Mouse (Mus musculus): Measurements from ENCODE around the gene Lin52. TPM values are rescaled to one million over a fixed set of nuclear protein-coding genes. Genes with fewer than 3 reads are reported as not detected.

Lin52 gene
- total RNA-seq, 2 experiments from 2014 or later: 9.9 to 12.0 TPM

Other genes with a start within 250 kb of the Lin52 start
- gene Elmsan1, start 232.5 kb upstream of the Lin52 start, total RNA-seq (2021): 10 to 100 TPM; 10.5 to 13.3 TPM
- gene Ptgr2, start 166.2 kb upstream of the Lin52 start, total RNA-seq (2021): 100 to 1,000 TPM; 234 to 244 TPM
- 10 to 100 TPM; 22.5 to 24.7 TPM for gene Zfp410, start 134.6 kb upstream of the Lin52 start, total RNA-seq (2021)
- 100 to 1,000 TPM; 110 to 112 TPM for gene Coq6, start 89.8 kb upstream of the Lin52 start, total RNA-seq (2021)
- 1 to 10 TPM; 8.8 to 9.2 TPM for gene Fam161b, start 89.6 kb upstream of the Lin52 start, total RNA-seq (2021)
- 10 to 100 TPM; 74.0 to 80.2 TPM for gene Entpd5, start 42.4 kb upstream of the Lin52 start, total RNA-seq (2021)
- gene Bbof1, start 42.4 kb upstream of the Lin52 start, total RNA-seq (2021): 1 to 10 TPM; 1.4 to 1.5 TPM
- gene Rnf113a2, start 34.2 kb upstream of the Lin52 start, total RNA-seq (2021): 10 to 100 TPM in 1 of 2 experiments, 1 to 10 TPM in 1; 9.7 to 10.5 TPM
- 100 to 1,000 TPM; 223 to 267 TPM for gene Aldh6a1, start 418 bp upstream of the Lin52 start, total RNA-seq (2021)
- gene Vsx2, start 118.3 kb downstream of the Lin52 start, total RNA-seq (2021): not detected
- 1 to 10 TPM; 5.8 to 7.4 TPM for gene Abcd4, start 166.0 kb downstream of the Lin52 start, total RNA-seq (2021)
- gene Vrtn, start 189.6 kb downstream of the Lin52 start, total RNA-seq (2021): not detected
- under 1 TPM in 1 of 2 experiments, not detected in 1; 0.23 TPM for gene Syndig1l, start 247.4 kb downstream of the Lin52 start, total RNA-seq (2021)

Data from heart, adult 18-20 months (tissue).